Mouse (Mus musculus) midbrain, embryonic 13.5 days (tissue): Measurements from ENCODE around the gene Fau. TPM values are rescaled to one million over a fixed set of nuclear protein-coding genes. Genes with fewer than 3 reads are reported as not detected.
A peak's percentile ranks its signal among the peaks of the same experiment; 100 is the strongest.

Experiments used
- ATAC-seq: fragments of 200-750 bp; cut with Nextera tagmentation; 2 replicates; pipeline ENCODE4 v1.8.0; 2017; ENCODE audit warnings: mild to moderate bottlenecking, moderate TSS enrichment, moderate library complexity
- H3K27ac ChIP-seq: fragments of 300-500 bp; sonication (generic); 2 replicates; pipeline ENCODE4 v1.5.1; 2015; ENCODE audit warnings: inconsistent platforms, mild to moderate bottlenecking, moderate library complexity
- H3K27me3 ChIP-seq: fragments of 300-500 bp; sonication (generic); 2 replicates; pipeline ENCODE4 v1.6.1; 2015; ENCODE audit warnings: mild to moderate bottlenecking, inconsistent platforms
- H3K36me3 ChIP-seq: fragments of 300-500 bp; sonication (generic); 2 replicates; pipeline ENCODE4 v1.6.1; 2015; ENCODE audit warnings: mild to moderate bottlenecking, inconsistent platforms
- H3K4me1 ChIP-seq: fragments of 300-500 bp; sonication (generic); replicated peaks from 2 replicates; pipeline ENCODE4 v1.6.1; 2015; ENCODE audit warnings: inconsistent platforms
- H3K4me2 ChIP-seq: fragments of 300-500 bp; sonication (generic); replicated peaks from 2 replicates; pipeline ENCODE4 v1.6.1; 2015; ENCODE audit warnings: moderate library complexity, mild to moderate bottlenecking, inconsistent platforms
- H3K4me3 ChIP-seq: fragments of 300-500 bp; sonication (generic); replicated peaks from 2 replicates; pipeline ENCODE4 v1.5.1; 2015; ENCODE audit warnings: mild to moderate bottlenecking, inconsistent platforms
- H3K9ac ChIP-seq: fragments of 300-500 bp; sonication (generic); replicated peaks from 2 replicates; pipeline ENCODE4 v1.6.1; 2015; ENCODE audit warnings: mild to moderate bottlenecking, inconsistent platforms
- H3K9me3 ChIP-seq: fragments of 300-500 bp; sonication (generic); 2 replicates; pipeline ENCODE4 v1.6.1; 2016; ENCODE audit warnings: mild to moderate bottlenecking, inconsistent platforms
- WGBS: fragments of 180-500 bp; shearing (Covaris S2); methylation state at CpG from one replicate; pipeline ENCODE4 v1.1.7; 2015; 5-methylcytosine and 5-hydroxymethylcytosine counted together
- microRNA-seq: library from miRNA; unstranded; fragments of <30 nt; microRNA quantifications from one replicate; pipeline ENCODE4, GENCODE M21; 2016
- polyA plus RNA-seq: library from polyadenylated mRNA; unstranded; fragments of >200 nt; fragmentation: Nextera tagmentation; extraction: Ambion mirVana; gene quantifications from 2 replicates; pipeline ENCODE4 v1.2.1, GENCODE M21; 2015

Gene Fau
- polyA plus RNA-seq, 1 experiment from 2014 or later, result 632 TPM

GRCm38 (mm10) chr19:6084478-6085248 is 27.0 kb downstream of the Fau start, which contains the start of the genes Zfpl1 and Cdca5:
TSS of gene Zfpl1 (minus strand) at chr19:6084956.
TSS of gene Cdca5 (plus strand) at chr19:6084983.
- Histone ChIP-seq H3K9me3 (no peaks in the 10 kb centered on the region), H3K4me2 (peak within 1 kb of the TSS; percentile 96), H3K27me3 (no peaks in the 10 kb centered on the region), H3K4me1 (peaks cover 25% of the 10 kb centered on the region), H3K4me3 (peak within 1 kb of the TSS; percentile 76), H3K9ac (peak within 1 kb of the TSS; percentile 78), H3K36me3 (peaks cover 28% of the 10 kb centered on the region), H3K27ac (peak within 1 kb of the TSS; percentile 47)
- WGBS, result under 1% methylated on average over 58 of the region's 58 CpGs
- peak; percentile 92 for ATAC-seq

GRCm38 (mm10) chr19:6085417-6085879 is 27.8 kb downstream of the Fau start:
- under 1% methylated on average over 17 of the region's 17 CpGs for WGBS
- Histone ChIP-seq H3K9ac (peak overlapping the region; percentile 52; the same call in 1 of the 2 replicates), H3K36me3 (peaks cover 28% of the 10 kb centered on the region), H3K27ac (no peak overlapping the region), H3K27me3 (no peaks in the 10 kb centered on the region), H3K9me3 (no peaks in the 10 kb centered on the region), H3K4me3 (peak overlapping the region; percentile 76), H3K4me1 (peaks cover 25% of the 10 kb centered on the region), H3K4me2 (peak overlapping the region; percentile 96)
- peak; percentile 72 for ATAC-seq

- no peak overlapping the region for H3K4me3 ChIP-seq
- H3K27ac ChIP-seq, result no peak overlapping the region
- peaks cover 19% of the 10 kb centered on the region for H3K36me3 ChIP-seq
- H3K4me2 ChIP-seq, result no peak overlapping the region
- no peaks in the 10 kb centered on the region for H3K27me3 ChIP-seq
- no peak overlapping the region for H3K9ac ChIP-seq
- 95% methylated on average over 13 of the region's 13 CpGs for WGBS
- H3K4me1 ChIP-seq, result peaks cover 18% of the 10 kb centered on the region
- no peak for ATAC-seq
- H3K9me3 ChIP-seq, result no peaks in the 10 kb centered on the region
Observed at GRCm38 (mm10) chr19:6088841-6089240, 31.2 kb downstream of the Fau start.

GRCm38 (mm10) chr19:6094119-6094518 is 36.5 kb downstream of the Fau start, which contains the start of gene AC131692.1:
TSS of gene AC131692.1 (plus strand) at chr19:6094419.
- no peak for ATAC-seq
- Histone ChIP-seq H3K9ac (no peak within 1 kb of the TSS), H3K27me3 (no peaks in the 10 kb centered on the region), H3K4me1 (no peaks in the 10 kb centered on the region), H3K4me2 (no peak within 1 kb of the TSS), H3K36me3 (peaks cover 24% of the 10 kb centered on the region), H3K9me3 (no peaks in the 10 kb centered on the region), H3K4me3 (no peak within 1 kb of the TSS), H3K27ac (no peak within 1 kb of the TSS)
- 96% methylated on average over 7 of the region's 7 CpGs for WGBS

- no peak overlapping the region for H3K27ac ChIP-seq
- no peak for ATAC-seq
- H3K4me1 ChIP-seq, result no peaks in the 10 kb centered on the region
- H3K36me3 ChIP-seq, result peaks cover 5% of the 10 kb centered on the region
- H3K4me2 ChIP-seq, result no peak overlapping the region
- H3K4me3 ChIP-seq, result no peak overlapping the region
- WGBS, result 92% methylated on average over 3 of the region's 3 CpGs
- H3K9me3 ChIP-seq, result no peaks in the 10 kb centered on the region
- H3K27me3 ChIP-seq, result no peaks in the 10 kb centered on the region
- H3K9ac ChIP-seq, result no peak overlapping the region
Observed at GRCm38 (mm10) chr19:6097847-6098246, 40.2 kb downstream of the Fau start.

- WGBS, result 73% methylated on average over 6 of the region's 6 CpGs
- Histone ChIP-seq H3K9me3 (no peaks in the 10 kb centered on the region), H3K4me2 (no peak overlapping the region), H3K36me3 (no peaks in the 10 kb centered on the region; the same call in 1 of the 2 replicates), H3K27me3 (no peaks in the 10 kb centered on the region), H3K9ac (no peak overlapping the region), H3K4me3 (no peak overlapping the region), H3K4me1 (no peaks in the 10 kb centered on the region), H3K27ac (no peak overlapping the region)
- no peak for ATAC-seq
Observed at GRCm38 (mm10) chr19:6101186-6101585, 43.5 kb downstream of the Fau start.

GRCm38 (mm10) chr19:6102169-6102853 is 44.7 kb downstream of the Fau start:
- Histone ChIP-seq H3K9me3 (no peaks in the 10 kb centered on the region), H3K27me3 (no peaks in the 10 kb centered on the region), H3K4me1 (no peaks in the 10 kb centered on the region), H3K9ac (no peak overlapping the region), H3K4me2 (no peak overlapping the region), H3K4me3 (no peak overlapping the region), H3K27ac (no peak overlapping the region), H3K36me3 (no peaks in the 10 kb centered on the region; the same call in 1 of the 2 replicates)
- no peak for ATAC-seq
- 81% methylated on average over 6 of the region's 6 CpGs for WGBS

- no peak overlapping the region for H3K27ac ChIP-seq
- H3K4me2 ChIP-seq, result no peak overlapping the region
- WGBS, result 75% methylated on average over 4 of the region's 4 CpGs
- H3K36me3 ChIP-seq, result no peaks in the 10 kb centered on the region
- H3K9ac ChIP-seq, result 0 out of 2 replicates have a peak overlapping the region, but pooled peaks have one; percentile 1
- no peak for ATAC-seq
- no peaks in the 10 kb centered on the region for H3K27me3 ChIP-seq
- no peaks in the 10 kb centered on the region for H3K4me1 ChIP-seq
- H3K9me3 ChIP-seq, result no peaks in the 10 kb centered on the region
- H3K4me3 ChIP-seq, result no peak overlapping the region
Observed at GRCm38 (mm10) chr19:6104476-6104875, 46.8 kb downstream of the Fau start.

- Histone ChIP-seq H3K27ac (no peak within 1 kb of the TSS), H3K9ac (0 out of 2 replicates have a peak within 1 kb of the TSS, but pooled peaks have one; percentile 1), H3K36me3 (no peaks in the 10 kb centered on the region), H3K9me3 (no peaks in the 10 kb centered on the region), H3K27me3 (no peaks in the 10 kb centered on the region), H3K4me3 (no peak within 1 kb of the TSS), H3K4me2 (no peak within 1 kb of the TSS), H3K4me1 (no peaks in the 10 kb centered on the region)
- WGBS, result 89% methylated on average over 7 of the region's 7 CpGs
- ATAC-seq, result no peak
Observed at GRCm38 (mm10) chr19:6105586-6105985, 47.9 kb downstream of the Fau start, which contains the start of gene Naaladl1. TSS of gene Naaladl1 (plus strand) at chr19:6105782.

Small RNA genes within 50 kb of the gene (microRNA-seq; reads per million reads assigned to microRNA genes)
- gene Mir6988, result 2.7 reads per million, percentile 9 among the genes with 10 or more reads in this experiment

Other genes starting within 250 kb of the Fau start
- 16.8 and 19.0 TPM in 2 replicates for gene Frmd8, start 182.6 kb upstream of the Fau start, polyA plus RNA-seq
- gene Slc25a45, start 180.0 kb upstream of the Fau start, polyA plus RNA-seq, result 1.4 and 2.0 TPM in 2 replicates
- gene Tigd3, start 163.7 kb upstream of the Fau start, polyA plus RNA-seq, result 16.4 and 16.9 TPM in 2 replicates
- gene Dpf2, start 144.8 kb upstream of the Fau start, polyA plus RNA-seq, result 157 and 158 TPM in 2 replicates
- 7.5 and 7.8 TPM in 2 replicates for gene Cdc42ep2, start 133.0 kb upstream of the Fau start, polyA plus RNA-seq
- gene Pola2, start 93.6 kb upstream of the Fau start, polyA plus RNA-seq, result 31.6 and 32.1 TPM in 2 replicates
- not detected in 2 replicates for gene Slc22a20, start 71.7 kb upstream of the Fau start, polyA plus RNA-seq
- gene Capn1, start 41.9 kb upstream of the Fau start, polyA plus RNA-seq, result 1.9 and 2.3 TPM in 2 replicates
- 27.8 and 33.8 TPM in 2 replicates for gene Syvn1, start 11.3 kb upstream of the Fau start, polyA plus RNA-seq
- 73.7 and 74.7 TPM in 2 replicates for gene Mrpl49, start 59 bp upstream of the Fau start, polyA plus RNA-seq
- 27.4 and 33.1 TPM in 2 replicates for gene Znhit2, start 3.3 kb downstream of the Fau start, polyA plus RNA-seq
- 44.1 and 45.9 TPM in 2 replicates for gene Tm7sf2, start 10.5 kb downstream of the Fau start, polyA plus RNA-seq
- gene Vps51, start 19.4 kb downstream of the Fau start, polyA plus RNA-seq, result 90.8 and 91.4 TPM in 2 replicates
- gene Tmem262, start 22.2 kb downstream of the Fau start, polyA plus RNA-seq, result not detected in 2 replicates
- gene Gm28374, start 24.4 kb downstream of the Fau start, polyA plus RNA-seq, result 2.4 TPM in 2 replicates
- 83.3 and 84.8 TPM in 2 replicates for gene Zfpl1, start 27.1 kb downstream of the Fau start, polyA plus RNA-seq
- 19.1 and 19.3 TPM in 2 replicates for gene Cdca5, start 27.1 kb downstream of the Fau start, polyA plus RNA-seq
- not detected in 2 replicates for gene AC131692.1, start 36.6 kb downstream of the Fau start, polyA plus RNA-seq
- gene Naaladl1, start 47.9 kb downstream of the Fau start, polyA plus RNA-seq, result 0.52 and 0.58 TPM in 2 replicates
- 35.1 and 41.8 TPM in 2 replicates for gene Sac3d1, start 60.8 kb downstream of the Fau start, polyA plus RNA-seq
- gene Snx15, start 70.5 kb downstream of the Fau start, polyA plus RNA-seq, result 42.3 and 44.4 TPM in 2 replicates
- gene Batf2, start 83.1 kb downstream of the Fau start, polyA plus RNA-seq, result 0.27 TPM in 1 of 2 replicates, not detected in the other
- 115 and 118 TPM in 2 replicates for gene Arl2, start 83.7 kb downstream of the Fau start, polyA plus RNA-seq
- gene Majin, start 126.5 kb downstream of the Fau start, polyA plus RNA-seq, result not detected in 2 replicates
- not detected in 2 replicates for gene Gpha2, start 168.5 kb downstream of the Fau start, polyA plus RNA-seq
- gene Ppp2r5b, start 178.0 kb downstream of the Fau start, polyA plus RNA-seq, result 78.4 and 84.8 TPM in 2 replicates
- 11.4 and 12.4 TPM in 2 replicates for gene Atg2a, start 183.8 kb downstream of the Fau start, polyA plus RNA-seq
- gene Ehd1, start 218.9 kb downstream of the Fau start, polyA plus RNA-seq, result 89.7 and 93.8 TPM in 2 replicates
- 0.39 and 0.46 TPM in 2 replicates for gene Cdc42bpg, start 248.6 kb downstream of the Fau start, polyA plus RNA-seq